Mouse (Mus musculus): ENCODE results near the gene Fbxo8.

DNA sequence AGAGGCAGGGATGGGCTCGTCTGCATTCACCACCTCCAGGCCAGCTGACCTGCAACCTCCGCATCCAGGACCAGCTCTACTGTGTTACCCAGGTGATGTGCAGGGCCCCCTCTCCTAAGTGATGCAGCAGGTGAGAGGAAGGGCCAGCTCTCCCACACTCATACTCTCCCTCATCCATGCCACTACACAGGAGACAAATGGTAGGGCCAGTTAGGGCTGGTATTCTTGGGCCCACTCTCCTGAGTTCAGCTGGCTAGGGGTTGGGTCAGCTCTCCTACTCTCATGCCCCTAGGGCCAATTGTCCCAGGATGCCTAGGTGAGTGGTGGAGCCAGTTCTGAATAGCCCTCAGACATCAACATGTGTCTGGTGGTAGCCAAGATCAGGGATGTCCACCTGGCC, 30.6 kb upstream of the Fbxo8 start:
- no peak for TF ChIP-seq CTCF (IDR thresholded peaks at IDR 0.05; ENCODE audit: low read depth)
- TF ChIP-seq EP300 (IDR thresholded peaks at IDR 0.05; ENCODE audit: low read depth) = no peak

All from heart, postnatal 0 days (tissue).